Mouse (Mus musculus): ENCODE results near the gene Frmd4b. TPM values are rescaled to one million over a fixed set of nuclear protein-coding genes. Genes with fewer than 3 reads are reported as not detected.

The Frmd4b gene
- polyA plus RNA-seq, 1 experiment from 2014 or later: 41.9 TPM

DNA sequence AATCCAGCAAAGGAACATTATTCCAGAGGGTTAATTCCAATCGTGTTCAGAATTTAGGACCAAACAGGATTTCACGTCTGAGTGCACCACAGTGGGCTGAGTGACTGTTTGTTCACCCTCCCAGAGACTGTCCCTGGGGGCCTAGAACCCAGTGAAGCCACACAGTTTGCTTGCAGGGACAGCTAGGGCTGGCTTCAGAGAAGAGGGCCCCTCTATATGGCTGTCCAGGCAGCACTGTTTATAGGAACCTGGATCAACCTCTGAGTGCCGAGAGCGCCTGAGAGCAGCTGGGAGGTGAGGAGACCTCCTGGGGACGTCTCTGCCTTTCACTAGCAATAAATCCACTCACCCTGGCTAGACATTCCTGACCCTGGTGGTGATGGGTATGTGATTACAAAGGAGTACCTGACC, 278.1 kb downstream of the Frmd4b start:
- H3K4me1 ChIP-seq (replicated peaks): peaks cover 21% of the 10 kb centered on the region
- DNase-seq (ENCODE audit: low spot score): peak; percentile 17
- H3K9me3 ChIP-seq: no peaks in the 10 kb centered on the region
- 24% methylated on average over 5 of the region's 5 CpGs for WGBS
- peak overlapping the region; percentile 50 for H3K27ac ChIP-seq
- H3K4me3 ChIP-seq: no peak overlapping the region
- H3K36me3 ChIP-seq: no peaks in the 10 kb centered on the region
- H3K27me3 ChIP-seq (ENCODE audit: insufficient read depth, poor library complexity, severe bottlenecking): no peaks in the 10 kb centered on the region

DNA sequence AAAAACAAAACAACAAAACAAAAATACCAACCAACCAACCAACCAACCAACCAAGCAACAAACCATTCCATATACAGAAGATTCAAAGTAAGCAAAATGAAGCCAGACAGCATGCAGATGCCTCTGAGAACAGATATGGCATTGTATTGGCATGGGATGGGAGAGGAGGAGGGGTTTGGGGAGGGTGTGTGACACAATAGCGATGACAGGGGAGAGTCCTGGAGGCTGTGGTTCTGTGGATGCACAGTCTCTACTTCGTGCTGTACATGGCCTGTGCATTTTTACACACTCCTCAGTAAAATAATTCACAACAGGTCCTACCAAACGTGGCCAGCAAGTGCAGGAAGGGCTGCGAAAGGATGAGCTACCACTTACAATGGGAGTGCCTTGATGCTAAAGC, 278.5 kb downstream of the Frmd4b start:
- no peaks in the 10 kb centered on the region for H3K27me3 ChIP-seq (ENCODE audit: insufficient read depth, poor library complexity, severe bottlenecking)
- no peaks in the 10 kb centered on the region for H3K36me3 ChIP-seq
- H3K27ac ChIP-seq: peak overlapping the region; percentile 50
- no peak overlapping the region for H3K4me3 ChIP-seq
- 55% methylated on average over 4 of the region's 4 CpGs for WGBS
- DNase-seq (ENCODE audit: low spot score): no peak
- H3K9me3 ChIP-seq: no peaks in the 10 kb centered on the region
- H3K4me1 ChIP-seq (replicated peaks): peaks cover 21% of the 10 kb centered on the region

DNA sequence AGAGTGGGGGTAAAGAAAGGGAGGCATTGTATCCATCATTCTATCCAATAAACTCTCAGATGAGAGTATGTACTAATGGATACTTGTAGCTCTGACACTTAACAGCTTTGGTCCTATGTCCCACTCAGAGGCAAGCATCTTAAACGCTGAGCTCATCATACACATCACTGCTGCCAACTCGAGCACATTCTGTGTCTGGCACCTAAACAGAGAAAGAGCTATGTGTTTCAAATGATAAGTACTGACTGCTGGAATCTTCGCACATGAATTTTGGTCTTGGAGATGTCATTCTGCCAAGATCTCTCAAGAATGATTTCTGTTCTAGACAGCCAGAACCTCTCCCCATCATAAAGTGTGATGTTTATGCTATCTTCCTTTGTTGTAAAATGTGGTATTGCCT, 284.0 kb downstream of the Frmd4b start:
- no peaks in the 10 kb centered on the region for H3K9me3 ChIP-seq
- 0 out of 2 replicates have a peak, but pooled peaks cover 13% of the 10 kb centered on the region for H3K36me3 ChIP-seq
- no peaks in the 10 kb centered on the region for H3K4me1 ChIP-seq (replicated peaks)
- H3K27ac ChIP-seq: no peak overlapping the region
- no peaks in the 10 kb centered on the region for H3K27me3 ChIP-seq (ENCODE audit: insufficient read depth, poor library complexity, severe bottlenecking)
- WGBS: 88% methylated on average over 3 of the region's 3 CpGs
- DNase-seq (ENCODE audit: low spot score): no peak
- no peak overlapping the region for H3K4me3 ChIP-seq

DNA sequence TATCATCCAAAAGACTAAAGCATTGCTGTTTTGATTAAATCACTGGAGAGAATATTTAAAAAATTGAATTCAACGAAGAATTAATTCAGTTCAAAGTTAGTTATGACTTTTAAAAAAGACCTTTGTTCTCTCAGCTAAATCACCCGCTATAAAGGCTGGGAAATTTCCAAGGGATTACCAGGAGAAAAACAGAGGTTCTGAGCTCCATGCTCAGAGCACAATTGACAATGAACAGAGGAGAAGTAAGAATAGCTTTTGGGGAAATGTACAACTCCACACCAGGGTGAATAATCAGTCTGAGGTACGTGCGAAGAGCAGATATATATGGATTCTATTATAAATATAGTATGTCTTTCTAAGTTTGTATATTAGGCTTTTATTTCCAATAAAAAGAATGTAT, 293.4 kb downstream of the Frmd4b start:
- no peak for DNase-seq (ENCODE audit: low spot score)
- H3K27ac ChIP-seq: no peak overlapping the region
- H3K36me3 ChIP-seq: peaks cover 66% of the 10 kb centered on the region
- no peaks in the 10 kb centered on the region for H3K27me3 ChIP-seq (ENCODE audit: insufficient read depth, poor library complexity, severe bottlenecking)
- H3K4me1 ChIP-seq (replicated peaks): peaks cover 1% of the 10 kb centered on the region
- 88% methylated on average over 4 of the region's 4 CpGs for WGBS
- H3K4me3 ChIP-seq: no peak overlapping the region
- no peaks in the 10 kb centered on the region for H3K9me3 ChIP-seq

DNA sequence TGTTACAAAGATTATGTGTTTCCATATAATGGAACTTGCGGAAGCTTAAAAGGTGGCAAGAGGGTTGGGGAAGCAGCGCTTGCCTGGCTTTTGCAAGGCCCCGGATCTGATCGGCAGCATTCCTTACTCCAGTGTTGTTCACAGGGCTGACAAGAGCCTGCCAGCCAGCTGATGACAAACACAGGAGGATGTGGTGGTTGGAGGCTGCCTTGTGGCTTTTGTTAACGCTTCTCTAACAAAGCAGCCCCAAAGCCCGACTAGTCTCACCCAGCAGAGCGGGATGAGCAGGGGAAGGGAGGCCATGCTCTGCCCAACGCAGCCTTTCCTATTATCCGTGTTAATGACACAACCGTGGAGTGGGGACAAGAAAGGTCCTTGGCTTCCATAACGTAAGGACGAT, 295.2 kb downstream of the Frmd4b start:
- DNase-seq (ENCODE audit: low spot score): no peak
- WGBS: 69% methylated on average over 12 of the region's 12 CpGs
- Histone ChIP-seq H3K4me3 (no peak overlapping the region), H3K9me3 (no peaks in the 10 kb centered on the region), H3K27ac (no peak overlapping the region), H3K4me1 (replicated peaks) (peaks cover 7% of the 10 kb centered on the region), H3K36me3 (peaks cover 61% of the 10 kb centered on the region), H3K27me3 (ENCODE audit: insufficient read depth, poor library complexity, severe bottlenecking) (no peaks in the 10 kb centered on the region)

DNA sequence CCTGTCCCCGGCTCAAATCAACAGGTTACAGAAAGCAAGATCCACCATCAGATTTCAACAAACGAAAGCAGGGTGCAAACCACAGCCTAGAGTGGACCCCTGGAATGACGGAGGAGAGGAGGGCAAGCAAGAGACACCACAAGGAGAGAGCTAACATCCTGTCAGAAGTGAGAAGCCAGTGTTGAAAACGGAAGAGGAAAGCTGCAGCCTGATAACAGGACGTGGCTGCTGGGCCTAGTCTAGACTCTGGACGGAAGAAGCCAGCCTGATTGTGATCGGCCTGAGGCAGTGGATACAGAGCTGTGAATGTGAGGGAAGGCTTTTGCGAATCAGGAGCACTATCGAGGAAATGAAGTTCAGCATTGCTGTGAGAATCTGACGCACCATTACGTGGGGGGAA, 296.2 kb downstream of the Frmd4b start:
- Histone ChIP-seq H3K4me1 (replicated peaks) (peaks cover 7% of the 10 kb centered on the region), H3K4me3 (no peak overlapping the region), H3K9me3 (no peaks in the 10 kb centered on the region), H3K27me3 (ENCODE audit: insufficient read depth, poor library complexity, severe bottlenecking) (no peaks in the 10 kb centered on the region), H3K36me3 (peaks cover 51% of the 10 kb centered on the region), H3K27ac (0 out of 2 replicates have a peak overlapping the region, but pooled peaks have one; percentile 14)
- 76% methylated on average over 11 of the region's 11 CpGs for WGBS
- DNase-seq (ENCODE audit: low spot score): no peak

DNA sequence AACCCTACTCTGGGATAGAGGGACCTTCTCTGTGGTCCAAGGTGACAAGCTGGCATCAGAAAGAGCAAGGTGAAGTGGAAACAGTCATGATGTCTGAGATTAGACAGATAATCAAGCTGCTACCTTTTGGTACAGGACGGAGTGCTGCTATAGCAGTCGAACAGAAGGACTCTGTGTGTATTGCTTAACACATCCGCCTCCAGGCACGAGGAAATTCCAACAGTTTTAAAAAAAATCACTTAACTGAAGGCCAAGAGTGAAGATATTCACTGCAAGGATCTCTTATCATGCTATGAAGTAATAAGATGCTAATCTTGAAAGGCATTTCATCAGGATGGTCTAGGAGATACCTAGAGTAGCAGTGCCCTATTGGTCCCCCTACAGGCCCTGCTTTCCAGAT, 298.3 kb downstream of the Frmd4b start:
- DNase-seq (ENCODE audit: low spot score): no peak
- Histone ChIP-seq H3K4me3 (no peak overlapping the region), H3K4me1 (replicated peaks) (peaks cover 7% of the 10 kb centered on the region), H3K36me3 (peaks cover 41% of the 10 kb centered on the region), H3K27me3 (ENCODE audit: insufficient read depth, poor library complexity, severe bottlenecking) (no peaks in the 10 kb centered on the region), H3K27ac (no peak overlapping the region), H3K9me3 (no peaks in the 10 kb centered on the region)
- 87% methylated on average over 4 of the region's 4 CpGs for WGBS

DNA sequence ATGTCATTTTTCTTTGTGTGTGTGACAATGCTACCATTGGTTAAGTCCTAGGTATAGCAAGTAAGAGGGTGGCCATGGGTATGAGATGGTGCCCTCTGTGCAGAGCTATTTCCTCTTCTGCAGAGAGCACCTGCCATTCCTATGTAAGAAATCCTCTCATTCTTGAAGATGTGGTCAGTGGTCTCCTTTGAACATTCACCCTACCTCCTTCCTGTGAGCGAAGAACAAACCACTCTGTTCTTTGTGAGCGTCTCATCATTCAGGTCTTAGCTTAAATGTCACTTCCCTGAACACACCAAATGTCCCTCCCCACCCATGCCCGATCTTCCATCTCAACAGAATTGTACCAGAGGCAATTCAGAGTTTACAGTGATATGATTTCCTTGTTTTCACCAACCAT, 299.4 kb downstream of the Frmd4b start:
- WGBS: 93% methylated on average over 3 of the region's 3 CpGs
- Histone ChIP-seq H3K27ac (no peak overlapping the region), H3K9me3 (no peaks in the 10 kb centered on the region), H3K4me3 (no peak overlapping the region), H3K27me3 (ENCODE audit: insufficient read depth, poor library complexity, severe bottlenecking) (no peaks in the 10 kb centered on the region), H3K36me3 (peaks cover 34% of the 10 kb centered on the region), H3K4me1 (replicated peaks) (peaks cover 11% of the 10 kb centered on the region)
- DNase-seq (ENCODE audit: low spot score): no peak

DNA sequence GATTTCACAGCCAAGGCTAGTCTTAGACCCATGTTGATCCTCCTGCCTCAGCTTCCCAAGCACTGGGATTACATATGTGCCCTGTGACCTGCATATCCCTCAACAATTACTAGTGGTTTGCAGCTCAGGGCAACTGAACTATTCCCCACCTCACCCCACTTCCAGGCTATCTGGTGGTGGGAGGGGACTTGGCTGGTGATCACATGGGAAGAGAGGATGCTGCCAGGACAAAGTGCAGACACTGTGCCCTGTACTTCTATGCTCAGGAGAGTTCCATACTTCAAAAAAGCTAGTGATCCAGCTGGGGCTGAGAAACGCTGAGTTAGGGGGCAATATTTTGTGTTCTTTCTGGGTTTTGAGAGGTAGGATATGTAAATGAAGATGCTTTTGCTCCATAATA, 300.6 kb downstream of the Frmd4b start:
- H3K27ac ChIP-seq: no peak overlapping the region
- WGBS: 83% methylated on average over 1 of the region's 1 CpGs
- no peaks in the 10 kb centered on the region for H3K9me3 ChIP-seq
- no peak overlapping the region for H3K4me3 ChIP-seq
- peaks cover 22% of the 10 kb centered on the region for H3K4me1 ChIP-seq (replicated peaks)
- no peak for DNase-seq (ENCODE audit: low spot score)
- H3K27me3 ChIP-seq (ENCODE audit: insufficient read depth, poor library complexity, severe bottlenecking): no peaks in the 10 kb centered on the region
- peaks cover 23% of the 10 kb centered on the region for H3K36me3 ChIP-seq

DNA sequence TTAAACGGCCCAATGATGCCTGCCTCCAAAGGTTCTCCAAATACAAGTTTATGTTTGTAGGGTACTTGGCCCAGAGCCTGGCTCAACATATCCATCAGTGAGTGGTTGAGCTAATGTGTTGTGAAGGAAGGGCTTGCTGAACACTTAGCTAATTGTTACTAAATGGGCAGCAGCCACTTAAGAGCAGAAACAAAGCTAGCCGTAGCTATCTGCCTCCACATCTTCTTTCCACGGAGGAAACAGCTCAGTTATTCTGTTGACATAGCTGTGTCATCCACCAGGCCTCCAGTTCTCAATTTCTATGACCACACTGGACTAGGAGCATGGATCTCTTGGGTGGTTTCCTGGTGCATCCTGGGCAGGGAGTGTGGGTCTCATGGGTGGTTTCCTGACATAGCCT, 302.0 kb downstream of the Frmd4b start:
- no peaks in the 10 kb centered on the region for H3K9me3 ChIP-seq
- H3K36me3 ChIP-seq: peaks cover 14% of the 10 kb centered on the region
- H3K27me3 ChIP-seq (ENCODE audit: insufficient read depth, poor library complexity, severe bottlenecking): no peaks in the 10 kb centered on the region
- peaks cover 32% of the 10 kb centered on the region for H3K4me1 ChIP-seq (replicated peaks)
- H3K4me3 ChIP-seq: no peak overlapping the region
- no peak overlapping the region for H3K27ac ChIP-seq
- WGBS: 75% methylated on average over 3 of the region's 3 CpGs
- DNase-seq (ENCODE audit: low spot score): no peak

DNA sequence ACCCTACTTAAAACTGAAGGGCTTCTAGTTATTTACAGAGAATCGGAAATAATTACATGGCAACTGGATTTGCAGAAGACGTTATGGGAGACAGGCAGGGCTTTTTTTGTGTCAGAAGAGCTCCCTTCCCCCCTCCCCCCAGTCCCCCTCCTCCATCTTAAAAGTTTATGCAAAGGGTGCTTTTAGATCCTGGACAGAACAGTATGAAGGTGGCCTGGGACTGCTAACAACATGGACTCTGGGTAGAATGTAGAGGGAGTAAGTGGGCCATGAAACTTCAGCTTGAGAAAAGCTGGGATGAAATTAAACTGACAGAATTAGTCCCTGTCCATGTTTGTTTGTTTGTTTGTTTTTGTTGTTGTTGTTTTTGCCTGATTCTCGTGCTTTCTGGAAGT, 304.8 kb downstream of the Frmd4b start:
- DNase-seq (ENCODE audit: low spot score): no peak
- Histone ChIP-seq H3K9me3 (no peaks in the 10 kb centered on the region), H3K27ac (peak overlapping the region; percentile 62; the same call in 1 of the 2 replicates), H3K4me3 (peak overlapping the region; percentile 51), H3K36me3 (peaks cover 17% of the 10 kb centered on the region), H3K27me3 (ENCODE audit: insufficient read depth, poor library complexity, severe bottlenecking) (no peaks in the 10 kb centered on the region), H3K4me1 (replicated peaks) (peaks cover 31% of the 10 kb centered on the region)
- 16% methylated on average over 3 of the region's 3 CpGs for whole genome bisulfite sequencing

DNA sequence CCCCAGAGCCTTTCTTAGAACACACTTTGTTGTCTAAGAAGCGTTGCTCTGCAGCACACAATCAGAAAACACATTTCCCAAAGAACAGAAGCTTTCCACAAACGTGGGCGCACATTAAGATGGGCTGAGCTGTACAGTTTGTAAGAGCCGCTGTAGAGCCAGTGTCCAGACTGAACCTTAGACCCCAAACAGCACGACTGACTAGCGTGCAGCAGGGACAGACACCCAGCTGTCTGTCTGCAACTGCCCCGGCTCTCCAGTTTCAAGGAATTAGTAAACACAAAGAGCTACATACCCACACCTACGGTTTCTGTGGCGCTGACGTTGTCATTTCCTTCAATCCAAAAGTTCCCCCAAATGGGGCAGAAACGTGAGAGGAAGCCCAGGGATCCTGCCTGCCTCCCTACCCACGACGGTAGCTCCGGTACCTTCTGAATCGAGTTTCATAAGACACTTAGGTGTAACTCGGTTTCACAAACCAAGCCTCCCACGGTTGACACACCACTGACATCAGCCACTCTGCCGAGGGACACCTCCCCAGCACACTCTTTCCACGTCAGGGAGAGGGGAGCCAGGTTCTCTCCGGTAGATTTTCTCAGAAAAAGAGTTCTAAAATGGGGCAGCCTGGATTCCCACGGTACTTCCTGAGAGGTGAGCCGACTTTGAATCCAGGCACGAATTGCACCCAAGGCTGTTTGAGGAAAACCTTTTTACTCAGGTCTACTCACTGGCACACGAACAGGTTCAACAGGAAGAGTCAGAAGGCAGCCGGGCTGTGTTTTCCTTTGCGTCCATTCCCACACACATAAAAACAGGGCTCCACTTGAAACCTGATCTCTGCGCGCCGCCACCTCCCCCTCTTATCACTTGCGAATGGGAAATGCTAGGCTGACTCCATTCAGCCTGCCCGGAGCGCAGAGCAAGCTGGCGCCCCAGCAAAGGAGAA, 305.5 kb downstream of the Frmd4b start:
- no peaks in the 10 kb centered on the region for H3K27me3 ChIP-seq (ENCODE audit: insufficient read depth, poor library complexity, severe bottlenecking)
- H3K9me3 ChIP-seq: no peaks in the 10 kb centered on the region
- DNase-seq (ENCODE audit: low spot score): peak; percentile 70
- peaks cover 22% of the 10 kb centered on the region for H3K36me3 ChIP-seq
- peak overlapping the region; percentile 51 for H3K4me3 ChIP-seq
- H3K4me1 ChIP-seq (replicated peaks): peaks cover 31% of the 10 kb centered on the region
- peak overlapping the region; percentile 62 for H3K27ac ChIP-seq
- WGBS: 2% methylated on average over 33 of the region's 33 CpGs

DNA sequence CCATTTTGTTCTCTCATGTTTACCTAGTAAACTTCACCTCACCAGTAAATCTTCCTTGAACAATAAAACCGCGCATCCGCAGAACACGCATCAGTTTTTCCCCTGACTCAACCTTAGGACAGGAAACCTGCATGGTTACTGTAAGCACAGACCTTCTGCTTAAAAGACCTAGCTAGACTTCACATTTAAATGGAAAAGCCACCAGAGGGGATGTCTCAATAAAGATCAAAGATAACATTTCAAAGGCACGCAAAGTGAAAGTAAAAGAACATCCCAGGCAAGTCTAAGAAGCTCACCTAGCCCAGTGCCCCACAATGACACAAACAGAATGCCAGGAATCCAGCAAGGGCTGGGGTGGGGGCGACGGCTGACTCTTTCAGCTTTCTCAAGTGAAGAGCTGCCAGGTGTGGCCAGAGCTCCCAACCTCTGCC, 306.4 kb downstream of the Frmd4b start:
- H3K36me3 ChIP-seq: peaks cover 31% of the 10 kb centered on the region
- WGBS: 42% methylated on average over 7 of the region's 7 CpGs
- H3K4me3 ChIP-seq: peak overlapping the region; percentile 51
- no peaks in the 10 kb centered on the region for H3K9me3 ChIP-seq
- H3K4me1 ChIP-seq (replicated peaks): peaks cover 31% of the 10 kb centered on the region
- no peaks in the 10 kb centered on the region for H3K27me3 ChIP-seq (ENCODE audit: insufficient read depth, poor library complexity, severe bottlenecking)
- DNase-seq (ENCODE audit: low spot score): no peak
- H3K27ac ChIP-seq: 0 out of 2 replicates have a peak overlapping the region, but pooled peaks have one; percentile 13
